Mouse (Mus musculus) right cerebral cortex, adult 18-20 months (tissue): ENCODE data around the gene Igf2bp2.
A peak's percentile ranks its signal among the peaks of the same experiment; 100 is the strongest.

ENCODE experiments used
- DNase-seq: peaks from one replicate; pipeline ENCODE4 v3.0.0; 2022; ENCODE audit warnings: mixed read lengths

The Igf2bp2 gene

DNA sequence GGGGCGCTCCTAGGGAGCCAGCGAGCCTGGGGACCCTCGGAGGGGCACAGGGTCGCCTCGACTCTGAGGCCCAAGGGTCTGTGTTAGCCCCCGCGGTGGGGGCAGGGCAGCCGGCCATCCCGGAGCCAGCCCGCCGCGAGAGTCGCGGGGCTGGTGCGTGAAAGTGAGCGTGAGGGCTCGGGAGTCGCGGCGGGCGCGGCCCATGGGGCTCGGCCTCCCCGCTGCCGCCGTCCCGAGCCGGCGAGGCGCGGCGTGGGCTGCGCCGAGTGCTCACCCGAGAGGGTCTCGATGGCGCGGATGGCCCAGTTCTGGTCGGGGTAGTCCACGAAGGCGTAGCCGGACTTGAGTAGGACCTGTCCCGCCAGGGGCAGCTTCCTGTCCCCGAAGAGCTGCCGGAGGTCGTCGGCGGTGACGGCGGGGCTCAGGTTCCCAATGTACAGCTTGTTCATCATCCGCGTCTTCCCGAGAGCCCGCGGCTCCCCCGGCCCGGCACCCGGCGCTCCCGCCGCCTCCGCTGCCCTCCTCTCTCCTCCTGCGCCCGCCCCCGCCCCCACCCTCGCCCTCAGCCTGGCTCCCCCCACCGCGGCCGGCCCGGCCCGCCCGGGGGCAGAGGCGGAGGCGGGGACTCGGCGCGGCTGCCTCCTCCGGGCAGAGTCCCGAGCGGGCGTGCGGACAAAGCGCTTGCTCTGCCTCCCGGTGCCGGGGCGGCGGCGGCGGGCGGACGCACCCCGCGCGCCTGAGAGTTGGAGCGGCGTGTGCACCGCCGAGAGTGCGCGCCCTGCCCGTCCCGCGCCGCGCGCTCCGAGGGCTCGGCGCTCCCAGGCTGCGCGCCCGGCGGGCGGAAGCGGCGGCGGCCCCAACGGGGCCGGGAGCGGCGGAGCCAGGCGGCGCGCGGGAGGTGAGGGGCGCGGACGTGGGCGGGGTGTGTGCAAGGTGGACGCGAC lies at the start of gene Igf2bp2:
Igf2bp2 (minus strand) TSS at position 788 of the 944 bp plus-strand sequence.
- peak; percentile 3 for DNase-seq

DNA sequence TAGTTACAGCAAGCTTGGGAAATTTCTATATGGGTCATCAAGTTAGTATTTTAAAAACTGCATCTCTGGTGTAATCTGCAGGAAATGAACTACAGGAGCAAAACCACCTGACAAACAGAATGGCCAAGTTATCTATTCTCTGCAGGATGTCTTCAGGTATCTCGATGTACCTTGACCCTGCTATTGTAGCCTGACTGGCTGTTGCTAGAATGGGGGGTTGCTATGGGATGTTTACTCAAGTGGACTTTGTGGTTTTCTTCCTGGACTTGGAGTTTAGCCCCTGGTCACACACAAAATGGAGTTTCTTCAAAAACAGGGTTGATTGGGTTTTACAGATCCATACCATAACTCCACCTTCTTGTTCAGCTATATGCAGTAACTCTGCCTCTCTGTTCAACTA lies 40.4 kb upstream of the Igf2bp2 start:
- no peak for DNase-seq

DNA sequence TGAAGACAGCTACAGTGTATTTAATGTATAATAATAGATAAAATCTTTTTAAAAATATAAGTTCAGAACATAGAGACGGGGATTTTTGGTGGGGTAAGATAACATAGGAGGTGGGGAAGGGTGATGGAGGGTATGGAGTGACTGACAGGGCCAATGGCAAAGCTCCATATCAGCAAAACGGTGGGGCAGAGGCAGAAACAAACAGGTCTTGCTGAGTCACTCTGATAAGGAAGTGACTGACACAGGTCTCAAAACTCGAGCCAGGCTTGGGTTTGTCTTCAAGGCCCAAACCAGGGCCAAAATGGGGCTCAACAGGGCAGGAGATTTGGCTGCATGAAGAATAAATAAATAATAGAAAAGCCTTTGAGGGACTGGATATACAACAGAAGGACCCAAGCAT lies 38.8 kb upstream of the Igf2bp2 start:
- no peak for DNase-seq

DNA sequence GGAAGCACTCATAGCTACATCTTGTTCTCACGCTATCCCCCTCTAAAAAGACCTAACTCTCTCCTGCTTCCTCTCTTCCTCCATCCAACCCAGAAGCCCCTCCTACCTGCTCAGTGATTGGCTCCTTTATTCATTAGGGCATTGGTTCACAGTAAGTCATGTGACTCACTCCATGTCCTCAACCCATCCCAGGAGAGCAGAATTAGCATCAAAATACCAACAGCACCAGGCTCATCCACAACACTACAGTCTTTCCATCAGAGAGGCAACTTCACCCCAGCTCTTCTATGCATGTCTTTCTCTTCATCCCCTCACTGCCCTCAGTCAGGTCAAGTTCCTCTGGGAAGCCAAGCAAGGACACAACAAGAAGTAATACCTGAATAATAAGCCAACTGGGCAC lies 37.4 kb upstream of the Igf2bp2 start:
- DNase-seq, result no peak

DNA sequence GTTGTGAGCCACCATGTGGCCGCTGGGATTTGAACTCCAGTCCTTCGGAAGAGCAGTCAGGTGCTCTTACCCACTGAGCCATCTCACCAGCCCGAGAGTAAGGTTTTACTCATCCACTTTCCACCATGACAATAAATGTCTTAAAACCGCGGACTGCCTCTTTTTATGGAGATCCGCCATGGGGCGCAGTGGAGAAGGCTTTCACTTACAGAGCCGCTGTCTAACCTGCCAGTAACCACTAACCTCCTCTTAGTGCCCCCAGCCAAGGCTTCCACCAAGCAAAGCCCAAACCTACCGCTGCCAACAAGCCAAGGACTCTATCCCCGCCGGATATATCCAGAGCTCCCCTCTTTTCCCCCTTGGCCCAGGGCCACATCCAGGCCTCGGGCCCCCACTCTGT lies 24.3 kb upstream of the Igf2bp2 start:
- DNase-seq, result no peak

GRCm38 (mm10) chr16:22185411-22185810 lies 22.3 kb upstream of the Igf2bp2 start:
- DNase-seq, result no peak

- DNase-seq, result no peak
Measured at GRCm38 (mm10) chr16:22184113-22184512, 21.0 kb upstream of the Igf2bp2 start.

GRCm38 (mm10) chr16:22182286-22182685 lies 19.2 kb upstream of the Igf2bp2 start:
- no peak for DNase-seq

DNA sequence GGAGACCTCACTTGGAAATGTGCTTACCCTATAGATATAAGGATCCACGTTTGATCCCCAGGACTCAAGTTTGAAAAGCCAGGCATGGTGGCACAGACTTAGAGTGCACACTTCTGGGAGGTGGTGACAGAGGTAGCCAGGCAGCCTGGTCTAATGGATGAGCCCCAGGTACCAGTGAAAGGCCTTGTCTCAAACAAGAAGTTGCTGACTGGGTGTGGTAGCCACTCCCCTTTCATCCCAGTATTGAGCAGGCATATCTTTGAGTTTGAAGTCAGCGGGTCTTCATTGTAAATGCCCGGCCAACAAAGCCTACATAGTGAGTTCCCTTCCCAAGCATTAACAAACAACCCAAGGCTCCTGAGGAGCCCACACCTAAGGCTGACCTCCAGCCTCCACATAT lies 15.7 kb upstream of the Igf2bp2 start:
- no peak for DNase-seq

DNA sequence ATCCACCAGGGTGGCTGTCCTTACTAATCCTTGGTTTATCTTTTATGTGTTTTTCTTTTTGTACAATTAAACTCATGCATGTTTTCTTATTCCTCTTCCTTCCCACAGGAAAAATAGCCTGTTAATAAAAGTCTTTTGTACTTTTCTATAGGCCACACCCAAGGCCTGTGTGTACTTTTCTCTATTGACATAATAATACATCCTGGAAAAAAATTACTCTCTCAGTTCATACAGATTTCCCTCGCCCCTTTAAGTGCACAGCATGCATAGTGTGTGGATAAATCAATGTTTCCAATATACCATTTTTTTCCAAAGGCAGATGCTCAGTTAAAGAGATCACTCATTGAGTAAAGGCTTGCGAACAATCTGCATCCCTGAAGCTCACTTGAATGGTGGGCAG lies 14.9 kb upstream of the Igf2bp2 start:
- DNase-seq, result no peak

DNA sequence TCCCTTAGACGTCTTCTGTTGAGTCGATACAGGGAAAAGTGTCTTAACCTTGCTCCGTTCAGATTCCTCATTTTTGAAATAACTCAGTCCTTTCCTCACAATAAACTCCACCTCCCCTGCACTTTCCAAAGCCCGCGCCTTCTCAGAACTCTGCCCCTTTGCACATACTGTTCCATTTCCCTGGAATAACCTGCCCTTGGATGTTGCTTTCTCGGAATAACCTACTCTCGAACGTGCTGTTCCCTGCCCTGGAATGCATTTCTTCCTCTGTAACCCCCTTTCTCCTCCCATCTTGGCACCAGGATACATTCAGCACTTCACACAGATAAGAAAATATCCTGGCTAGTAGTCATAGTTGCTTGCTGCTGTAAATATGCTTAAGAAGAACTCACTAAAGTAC lies 5.6 kb upstream of the Igf2bp2 start:
- no peak for DNase-seq

GRCm38 (mm10) chr16:22165556-22165955 lies 2.5 kb upstream of the Igf2bp2 start:
- DNase-seq, result no peak

DNA sequence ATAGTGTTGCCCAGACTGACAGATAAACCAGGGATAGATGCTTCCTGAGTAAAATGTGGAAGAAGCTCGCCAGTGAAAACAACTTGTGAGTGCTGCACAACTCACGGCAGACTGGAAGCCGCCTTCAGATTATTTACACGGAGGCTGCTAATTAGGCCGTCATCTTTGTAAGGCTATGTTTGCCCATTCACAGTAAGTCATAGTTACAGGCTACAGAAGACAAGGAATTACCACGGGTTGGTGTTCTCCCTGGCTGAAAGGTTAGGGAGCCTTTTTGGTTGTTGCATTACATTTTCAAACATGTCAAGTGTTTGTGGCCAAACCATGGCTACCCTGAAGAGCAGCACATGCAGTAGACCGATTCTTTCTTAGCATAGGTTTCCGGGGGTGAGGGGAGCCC lies 1.3 kb upstream of the Igf2bp2 start:
- DNase-seq, result no peak

GRCm38 (mm10) chr16:22163456-22163851 lies 355 bp upstream of the Igf2bp2 start:
- no peak for DNase-seq

GRCm38 (mm10) chr16:22162066-22162511 lies 1.0 kb downstream of the Igf2bp2 start:
- DNase-seq, result no peak

DNA sequence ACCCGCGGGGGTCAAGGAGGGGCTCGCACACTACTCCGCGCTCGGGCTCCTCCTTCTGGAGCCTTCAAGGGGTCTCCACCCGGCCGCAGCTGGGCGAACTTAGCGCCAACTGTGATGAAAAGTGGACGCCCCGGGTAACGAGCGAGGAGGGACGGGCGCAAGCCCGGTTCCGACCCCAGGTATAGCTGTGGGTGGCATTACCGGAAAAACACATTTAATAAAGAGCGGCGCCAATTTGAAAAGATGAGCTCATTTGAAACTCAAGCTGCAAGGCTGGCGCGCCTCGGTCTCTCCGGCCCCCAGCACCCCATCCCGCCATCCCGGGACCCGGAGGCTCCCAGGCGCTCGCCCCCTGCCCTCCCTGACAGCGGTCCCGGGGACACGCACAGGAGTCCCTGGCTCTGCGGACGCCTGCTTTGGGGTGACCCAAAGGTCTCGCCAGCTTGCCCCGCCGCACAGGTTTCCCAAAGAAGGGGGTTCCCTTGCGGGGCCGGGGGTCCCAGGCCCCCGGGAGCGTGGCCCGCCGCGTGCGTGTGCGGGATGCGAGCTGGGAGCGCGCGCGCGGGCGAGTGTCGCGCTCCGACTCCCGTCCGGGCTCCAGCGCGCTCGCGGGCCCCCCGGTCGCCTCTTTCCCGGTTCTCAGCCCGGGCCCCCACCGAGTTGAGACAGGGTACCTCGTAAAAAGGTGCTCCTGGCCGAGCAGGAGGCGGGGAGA lies 1.6 kb downstream of the Igf2bp2 start:
- DNase-seq, result no peak

DNA sequence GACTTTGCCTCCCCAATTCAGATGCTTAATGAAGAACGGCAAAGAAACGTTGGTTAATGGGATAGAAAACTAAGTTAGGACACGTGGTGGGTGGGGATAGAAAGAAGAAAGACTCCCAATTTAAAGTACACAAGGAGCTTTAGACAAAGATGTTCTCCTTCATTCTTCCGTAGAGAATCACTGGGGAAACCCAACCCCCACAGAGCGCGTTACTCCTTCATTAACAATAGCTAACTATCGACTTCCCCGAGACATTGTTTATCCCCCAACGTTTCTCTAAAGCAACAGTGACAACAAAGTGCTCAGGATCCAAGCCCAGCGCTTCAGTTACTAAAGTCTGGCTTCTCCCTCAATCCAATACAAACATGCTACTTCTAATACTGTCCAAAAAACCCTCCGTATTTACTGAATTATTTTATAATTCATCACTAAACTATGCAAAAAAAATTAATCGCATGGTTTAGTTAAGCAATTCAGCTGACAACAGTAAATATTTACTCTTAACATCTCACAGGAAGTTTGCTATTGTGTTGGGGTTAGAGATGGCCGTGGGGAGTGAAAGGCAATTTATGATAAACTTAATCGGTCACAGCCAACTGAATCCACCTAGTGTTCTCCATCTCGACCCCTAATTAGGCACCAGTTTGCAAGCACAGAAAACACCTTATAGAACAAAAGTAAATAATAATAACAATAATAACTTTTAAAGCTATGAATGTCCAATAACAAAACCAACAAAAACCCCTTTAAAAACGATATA lies 2.5 kb downstream of the Igf2bp2 start:
- DNase-seq, result no peak

- no peak for DNase-seq
Measured at GRCm38 (mm10) chr16:22152941-22153444, 10.1 kb downstream of the Igf2bp2 start.

- DNase-seq, result no peak
Measured at GRCm38 (mm10) chr16:22151706-22152315, 11.3 kb downstream of the Igf2bp2 start.

GRCm38 (mm10) chr16:22150421-22150820 lies 12.7 kb downstream of the Igf2bp2 start:
- no peak for DNase-seq

DNA sequence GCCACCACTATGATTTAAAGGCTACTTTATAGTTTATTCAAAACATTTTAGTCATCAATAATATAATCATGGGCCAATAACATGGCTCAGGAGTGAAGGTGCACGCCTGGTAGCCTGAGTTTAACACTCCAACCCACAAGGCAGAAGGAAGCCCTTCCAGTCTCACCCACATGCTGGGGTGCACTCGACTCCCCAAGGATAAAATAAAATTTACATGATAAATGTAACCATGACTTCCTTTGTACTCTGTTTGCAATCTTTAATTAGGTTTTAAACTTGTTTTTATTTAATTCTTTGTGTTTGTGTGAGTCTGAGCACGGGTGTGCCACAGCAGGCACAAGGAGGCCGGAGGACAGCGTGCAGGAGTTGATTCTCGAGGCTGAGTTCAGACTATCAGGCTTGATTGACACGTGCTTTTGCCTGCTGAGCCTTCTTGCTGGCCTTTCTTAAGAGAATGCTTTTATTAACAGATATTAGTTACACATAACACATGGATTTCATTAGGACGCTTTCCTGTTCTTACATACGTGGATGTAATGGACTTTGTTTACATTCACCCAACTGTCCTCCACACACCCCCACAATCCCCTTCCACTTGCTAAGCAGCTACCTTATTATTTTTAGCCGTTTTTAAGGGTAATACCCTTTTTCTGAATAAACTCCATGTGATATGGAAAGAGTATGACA lies 13.3 kb downstream of the Igf2bp2 start:
- DNase-seq, result no peak

DNA sequence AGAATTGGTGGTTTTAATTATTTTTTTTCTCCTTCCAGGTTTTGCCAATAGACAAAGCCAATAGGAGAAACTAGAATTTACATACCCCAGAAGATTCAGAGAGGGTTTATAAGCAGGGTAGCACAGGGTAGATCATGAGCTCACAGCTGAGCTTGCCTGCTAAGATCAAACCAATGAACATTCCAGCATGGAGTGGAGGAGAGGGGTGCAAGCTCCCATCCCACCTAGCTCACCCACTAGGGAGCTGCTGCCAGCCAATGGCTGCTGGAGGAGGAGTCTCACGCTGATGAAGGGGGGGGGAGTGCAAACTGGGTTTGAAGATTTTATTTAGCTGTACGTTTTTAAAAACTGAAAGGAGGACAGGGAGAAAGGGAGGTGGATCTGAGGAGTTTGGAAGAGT lies 14.0 kb downstream of the Igf2bp2 start:
- no peak for DNase-seq
